Mouse (Mus musculus) ES-E14 (cell line): ENCODE results near the gene Rpl9.

ENCODE experiments used
- MAFK ChIP-seq: IDR thresholded peaks from 2 replicates; pipeline ENCODE4 v1.6.1; 2014; ENCODE audit warnings: mild to moderate bottlenecking, low read depth, low read length, inconsistent platforms; ENCODE audit not compliant: insufficient read depth
- ZNF384 ChIP-seq: IDR thresholded peaks from 2 replicates; pipeline ENCODE4 v1.6.1; 2012; ENCODE audit warnings: low read depth, low read length, inconsistent platforms

GRCm38 (mm10) chr5:65338394-65338793 is 52.9 kb downstream of the Rpl9 start:
- TF ChIP-seq ZNF384 (no peak), MAFK (no peak)
